Mouse (Mus musculus): ENCODE measurements around the gene Aicda.
"Not testable (repeated sequence)": the region's sequence is repeated elsewhere in the genome, so short reads cannot be mapped to it uniquely, and the experiment has no call there.

Gene Aicda

GRCm38 (mm10) chr6:122545948-122546347 lies 7.7 kb upstream of the Aicda start:
- peak; percentile 86 for DNase-seq (ENCODE audit: extremely low read depth, insufficient read length, low spot score)

- no peak for DNase-seq (ENCODE audit: extremely low read depth, insufficient read length, low spot score)
Measured at GRCm38 (mm10) chr6:122554102-122554501, 501 bp downstream of the Aicda start.

- DNase-seq (ENCODE audit: extremely low read depth, insufficient read length, low spot score), result no peak
Measured at GRCm38 (mm10) chr6:122555266-122555665, 1.7 kb downstream of the Aicda start.

GRCm38 (mm10) chr6:122556959-122557561 lies 3.5 kb downstream of the Aicda start:
- peak; percentile 29 for DNase-seq (ENCODE audit: extremely low read depth, insufficient read length, low spot score)

GRCm38 (mm10) chr6:122560427-122560826 lies 6.8 kb downstream of the Aicda start:
- DNase-seq (ENCODE audit: extremely low read depth, insufficient read length, low spot score), result no peak

GRCm38 (mm10) chr6:122561005-122561404 lies 7.4 kb downstream of the Aicda start:
- DNase-seq (ENCODE audit: extremely low read depth, insufficient read length, low spot score), result no peak

- no peak for DNase-seq (ENCODE audit: extremely low read depth, insufficient read length, low spot score)
Measured at GRCm38 (mm10) chr6:122562463-122562862, 8.9 kb downstream of the Aicda start.

GRCm38 (mm10) chr6:122565070-122565784 lies 11.6 kb downstream of the Aicda start:
- DNase-seq (ENCODE audit: extremely low read depth, insufficient read length, low spot score), result peak; percentile 16

GRCm38 (mm10) chr6:122569113-122569512 lies 15.5 kb downstream of the Aicda start:
- no peak for DNase-seq (ENCODE audit: extremely low read depth, insufficient read length, low spot score)

GRCm38 (mm10) chr6:122569762-122570161 lies 16.2 kb downstream of the Aicda start:
- no peak for DNase-seq (ENCODE audit: extremely low read depth, insufficient read length, low spot score)

- peak; percentile 21 for DNase-seq (ENCODE audit: extremely low read depth, insufficient read length, low spot score)
Measured at GRCm38 (mm10) chr6:122570695-122571616, 17.4 kb downstream of the Aicda start.

- no peak for DNase-seq (ENCODE audit: extremely low read depth, insufficient read length, low spot score)
Measured at GRCm38 (mm10) chr6:122571617-122571959, 18.0 kb downstream of the Aicda start.

GRCm38 (mm10) chr6:122575037-122575436 lies 21.4 kb downstream of the Aicda start:
- DNase-seq (ENCODE audit: extremely low read depth, insufficient read length, low spot score), result not testable (repeated sequence)

- no peak for DNase-seq (ENCODE audit: extremely low read depth, insufficient read length, low spot score)
Measured at GRCm38 (mm10) chr6:122577030-122577429, 23.4 kb downstream of the Aicda start.

GRCm38 (mm10) chr6:122579086-122579485 lies 25.5 kb downstream of the Aicda start:
- DNase-seq (ENCODE audit: extremely low read depth, insufficient read length, low spot score), result no peak

GRCm38 (mm10) chr6:122591027-122591758 lies 37.6 kb downstream of the Aicda start:
- DNase-seq (ENCODE audit: extremely low read depth, insufficient read length, low spot score), result no peak

GRCm38 (mm10) chr6:122592905-122593304 lies 39.3 kb downstream of the Aicda start:
- DNase-seq (ENCODE audit: extremely low read depth, insufficient read length, low spot score), result no peak

- no peak for DNase-seq (ENCODE audit: extremely low read depth, insufficient read length, low spot score)
Measured at GRCm38 (mm10) chr6:122595637-122596036, 42.0 kb downstream of the Aicda start.

- no peak for DNase-seq (ENCODE audit: extremely low read depth, insufficient read length, low spot score)
Measured at GRCm38 (mm10) chr6:122596608-122597007, 43.0 kb downstream of the Aicda start.

GRCm38 (mm10) chr6:122598014-122598413 lies 44.4 kb downstream of the Aicda start:
- no peak for DNase-seq (ENCODE audit: extremely low read depth, insufficient read length, low spot score)

GRCm38 (mm10) chr6:122598436-122598835 lies 44.8 kb downstream of the Aicda start:
- no peak for DNase-seq (ENCODE audit: extremely low read depth, insufficient read length, low spot score)
